Mouse (Mus musculus) layer of hippocampus, postnatal 25 days (tissue): Measurements from ENCODE around the gene Znrd1. TPM values are rescaled to one million over a fixed set of nuclear protein-coding genes. Genes with fewer than 3 reads are reported as not detected.

Source experiments
- DNase-seq, 2 experiments: peaks; one replicate each; pipeline ENCODE4 v3.0.0; 2022; ENCODE audit warnings: mixed read lengths in 2 of 2, low spot score in 1 of 2; ENCODE audit errors: extremely low spot score in 1 of 2
- total RNA-seq, 2 experiments: library from RNA; stranded (reverse); gene quantifications; 2 replicates each; pipeline ENCODE4 v1.2.3; 2021

Znrd1 gene
- total RNA-seq, 2 experiments from 2014 or later = 36.1 to 39.9 TPM

- no peak for DNase-seq
These were observed 29.0 kb downstream of the Znrd1 start for GRCm38 (mm10) chr17:36929236-36929932.

- DNase-seq = no peak
These were observed 30.8 kb downstream of the Znrd1 start for GRCm38 (mm10) chr17:36927496-36928120.

GRCm38 (mm10) chr17:36923491-36923890 lies 34.9 kb downstream of the Znrd1 start:
- no peak for DNase-seq

- DNase-seq = no peak
These were observed 35.6 kb downstream of the Znrd1 start for GRCm38 (mm10) chr17:36922715-36923114.

GRCm38 (mm10) chr17:36920239-36920638 lies 38.1 kb downstream of the Znrd1 start:
- DNase-seq = no peak

GRCm38 (mm10) chr17:36915076-36915475 lies 43.3 kb downstream of the Znrd1 start:
- DNase-seq = peak; percentile 51 to 83

- DNase-seq = peak; percentile 60 to 89
These were observed 44.3 kb downstream of the Znrd1 start for GRCm38 (mm10) chr17:36914108-36914507.

- DNase-seq = no peak
These were observed 46.3 kb downstream of the Znrd1 start for GRCm38 (mm10) chr17:36912031-36912430.

- no peak for DNase-seq
These were observed 48.6 kb downstream of the Znrd1 start for GRCm38 (mm10) chr17:36909802-36910201.

- DNase-seq = no peak
These were observed 50.1 kb downstream of the Znrd1 start for GRCm38 (mm10) chr17:36908235-36908634.

Other genes starting within 250 kb of the Znrd1 start
- not detected for gene H2-M10.5, start 185.6 kb downstream of the Znrd1 start, total RNA-seq
- not detected for gene H2-M10.6, start 146.4 kb downstream of the Znrd1 start, total RNA-seq
- 10 to 100 TPM; 21.0 to 21.5 TPM for gene Trim26, start 121.4 kb downstream of the Znrd1 start, total RNA-seq
- not detected for gene Trim15, start 91.3 kb downstream of the Znrd1 start, total RNA-seq
- under 1 TPM in 1 of 2 experiments, not detected in 1; 0.12 TPM for gene Trim10, start 89.0 kb downstream of the Znrd1 start, total RNA-seq
- not detected for gene Trim40, start 68.4 kb downstream of the Znrd1 start, total RNA-seq
- under 1 TPM in 1 of 2 experiments, not detected in 1; 0.15 TPM for gene Trim31, start 60.4 kb downstream of the Znrd1 start, total RNA-seq
- 1 to 10 TPM; 3.2 to 6.4 TPM for gene Rnf39, start 15.6 kb downstream of the Znrd1 start, total RNA-seq
- gene Ppp1r11, start 6.8 kb downstream of the Znrd1 start, total RNA-seq = 100 to 1,000 TPM; 122 to 145 TPM
- 1 to 10 TPM; 5.6 to 7.1 TPM for gene Znrd1as, start within 50 bp of the Znrd1 start, total RNA-seq
- gene 2410137M14Rik, start 22.7 kb upstream of the Znrd1 start, total RNA-seq = under 1 TPM in 1 of 2 experiments, not detected in 1; 0.32 TPM
- 1 to 10 TPM; 1.2 TPM for gene H2-M5, start 31.0 kb upstream of the Znrd1 start, total RNA-seq
- gene Zfp57, start 42.6 kb upstream of the Znrd1 start, total RNA-seq = 10 to 100 TPM; 14.5 to 21.7 TPM
- 100 to 1,000 TPM in 1 of 2 experiments, 10 to 100 TPM in 1; 96.8 to 121 TPM for gene Mog, start 64.8 kb upstream of the Znrd1 start, total RNA-seq
- gene Gabbr1, start 87.4 kb upstream of the Znrd1 start, total RNA-seq = 100 to 1,000 TPM; 706 to 708 TPM
- gene Olfr90, start 129.9 kb upstream of the Znrd1 start, total RNA-seq = under 1 TPM in 1 of 2 experiments, not detected in 1; 0.14 TPM
- not detected for gene Olfr91, start 139.7 kb upstream of the Znrd1 start, total RNA-seq
- not detected for gene Olfr92, start 161.5 kb upstream of the Znrd1 start, total RNA-seq
- gene Olfr93, start 202.9 kb upstream of the Znrd1 start, total RNA-seq = not detected
- gene Ubd, start 235.3 kb upstream of the Znrd1 start, total RNA-seq = not detected
- not detected for gene Olfr94, start 242.4 kb upstream of the Znrd1 start, total RNA-seq